Mouse (Mus musculus) heart, adult 18-20 months (tissue): ENCODE data around the gene 5330417C22Rik. TPM values are rescaled to one million over a fixed set of nuclear protein-coding genes. Genes with fewer than 3 reads are reported as not detected.

Source experiments
- DNase-seq, 2 experiments: peaks; one replicate each; pipeline ENCODE4 v3.0.0; 2021 to 2022; ENCODE audit warnings: mixed read lengths in 1 of 2
- total RNA-seq, 2 experiments: library from RNA; stranded (reverse); gene quantifications; 2 replicates each; pipeline ENCODE4 v1.2.3; 2021

The 5330417C22Rik gene
- total RNA-seq, 2 experiments from 2014 or later, result 0.30 to 1.6 TPM

GRCm38 (mm10) chr3:108466425-108466824 is 69.9 kb downstream of the 5330417C22Rik start:
- DNase-seq, result peak; percentile 14 to 54

GRCm38 (mm10) chr3:108458866-108459265 is 77.5 kb downstream of the 5330417C22Rik start:
- DNase-seq, result peak in 1 of 2 experiments; percentile 13

GRCm38 (mm10) chr3:108458380-108458779 is 78.0 kb downstream of the 5330417C22Rik start:
- DNase-seq, result no peak

- no peak for DNase-seq
Observed at GRCm38 (mm10) chr3:108454172-108454571, 82.2 kb downstream of the 5330417C22Rik start.

- DNase-seq, result no peak
Observed at GRCm38 (mm10) chr3:108451969-108452368, 84.4 kb downstream of the 5330417C22Rik start.

GRCm38 (mm10) chr3:108445366-108445705 is 91.0 kb downstream of the 5330417C22Rik start:
- no peak for DNase-seq

GRCm38 (mm10) chr3:108444698-108445365 is 91.5 kb downstream of the 5330417C22Rik start, which contains the start of gene Sars:
Gene Sars, minus strand, starts transcription at chr3:108445209.
- DNase-seq, result peak; percentile 91 to 94

GRCm38 (mm10) chr3:108444029-108444428 is 92.3 kb downstream of the 5330417C22Rik start:
- DNase-seq, result peak; percentile 57 to 62

GRCm38 (mm10) chr3:108436380-108436714 is 100.0 kb downstream of the 5330417C22Rik start:
- DNase-seq, result no peak

- DNase-seq, result peak in 1 of 2 experiments; percentile 55
Observed at GRCm38 (mm10) chr3:108435701-108436379, 100.5 kb downstream of the 5330417C22Rik start.

- DNase-seq, result no peak
Observed at GRCm38 (mm10) chr3:108433881-108434495, 102.3 kb downstream of the 5330417C22Rik start.

- DNase-seq, result no peak
Observed at GRCm38 (mm10) chr3:108433188-108433880, 103.0 kb downstream of the 5330417C22Rik start.

GRCm38 (mm10) chr3:108432542-108433187 is 103.7 kb downstream of the 5330417C22Rik start:
- no peak for DNase-seq

GRCm38 (mm10) chr3:108425624-108426018 is 110.7 kb downstream of the 5330417C22Rik start:
- no peak for DNase-seq

GRCm38 (mm10) chr3:108424944-108425623 is 111.3 kb downstream of the 5330417C22Rik start:
- no peak for DNase-seq

- DNase-seq, result peak; percentile 38 to 42
Observed at GRCm38 (mm10) chr3:108423844-108424801, 112.2 kb downstream of the 5330417C22Rik start.

GRCm38 (mm10) chr3:108423006-108423405 is 113.3 kb downstream of the 5330417C22Rik start:
- DNase-seq, result no peak

- DNase-seq, result peak; percentile 60 to 71
Observed at GRCm38 (mm10) chr3:108415831-108416223, 120.5 kb downstream of the 5330417C22Rik start.

GRCm38 (mm10) chr3:108414857-108415830 is 121.2 kb downstream of the 5330417C22Rik start, which contains the start of gene Celsr2:
Gene Celsr2, minus strand, starts transcription at chr3:108415552.
- no peak for DNase-seq
